Mouse (Mus musculus) hindbrain, embryonic 13.5 days (tissue): ENCODE results near the gene Glis3. TPM values are rescaled to one million over a fixed set of nuclear protein-coding genes. Genes with fewer than 3 reads are reported as not detected.

Experiments
- ATAC-seq: fragments of 200-750 bp; cut with Nextera tagmentation; 2 replicates; pipeline ENCODE4 v1.8.0; 2017; ENCODE audit warnings: moderate TSS enrichment; ENCODE audit not compliant: low FRiP score
- H3K27ac ChIP-seq: fragments of 300-500 bp; sonication (generic); 2 replicates; pipeline ENCODE4 v1.5.1; 2015; ENCODE audit warnings: inconsistent platforms, mild to moderate bottlenecking, moderate library complexity
- H3K27me3 ChIP-seq: fragments of 300-500 bp; sonication (generic); 2 replicates; pipeline ENCODE4 v1.6.1; 2015; ENCODE audit warnings: mild to moderate bottlenecking, inconsistent platforms
- H3K36me3 ChIP-seq: fragments of 300-500 bp; sonication (generic); 2 replicates; pipeline ENCODE4 v1.6.1; 2015; ENCODE audit warnings: mild to moderate bottlenecking, inconsistent platforms
- H3K4me1 ChIP-seq: fragments of 300-500 bp; sonication (generic); replicated peaks from 2 replicates; pipeline ENCODE4 v1.6.1; 2015; ENCODE audit warnings: inconsistent platforms
- H3K4me2 ChIP-seq: fragments of 300-500 bp; sonication (generic); 2 replicates; pipeline ENCODE4 v1.6.1; 2015; ENCODE audit warnings: inconsistent platforms, mild to moderate bottlenecking, moderate library complexity
- H3K4me3 ChIP-seq: fragments of 300-500 bp; sonication (generic); 2 replicates; pipeline ENCODE4 v1.5.1; 2015; ENCODE audit warnings: mild to moderate bottlenecking, inconsistent platforms
- H3K9ac ChIP-seq: fragments of 300-500 bp; sonication (generic); 2 replicates; pipeline ENCODE4 v1.6.1; 2015; ENCODE audit warnings: mild to moderate bottlenecking, inconsistent platforms
- H3K9me3 ChIP-seq: fragments of 300-500 bp; sonication (generic); 2 replicates; pipeline ENCODE4 v1.6.1; 2016; ENCODE audit warnings: inconsistent platforms
- WGBS: fragments of 180-500 bp; shearing (Covaris S2); methylation state at CpG from one replicate; pipeline ENCODE4 v1.1.7; 2015; 5-methylcytosine and 5-hydroxymethylcytosine counted together
- polyA plus RNA-seq: library from polyadenylated mRNA; unstranded; fragments of >200 nt; fragmentation: Nextera tagmentation; extraction: Ambion mirVana; gene quantifications from 2 replicates; pipeline ENCODE4 v1.2.1, GENCODE M21; 2015

Glis3 gene
- polyA plus RNA-seq, 1 experiment from 2014 or later, result 3.5 TPM

- Histone ChIP-seq H3K9ac (no peak overlapping the region), H3K27me3 (no peaks in the 10 kb centered on the region), H3K4me1 (0 out of 2 replicates have a peak, but pooled peaks cover 3% of the 10 kb centered on the region), H3K27ac (no peak overlapping the region), H3K36me3 (no peaks in the 10 kb centered on the region), H3K4me3 (no peak overlapping the region), H3K9me3 (no peaks in the 10 kb centered on the region), H3K4me2 (no peak overlapping the region)
- 70% methylated on average over 6 of the region's 6 CpGs for WGBS
- no peak for ATAC-seq
Measured at GRCm38 (mm10) chr19:28520761-28521181, 159.1 kb downstream of the Glis3 start.

- 92% methylated on average over 8 of the region's 8 CpGs for WGBS
- no peak overlapping the region for H3K4me2 ChIP-seq
- H3K9ac ChIP-seq, result no peak overlapping the region
- no peaks in the 10 kb centered on the region for H3K27me3 ChIP-seq
- 0 out of 2 replicates have a peak, but pooled peaks cover 3% of the 10 kb centered on the region for H3K4me1 ChIP-seq
- H3K27ac ChIP-seq, result no peak overlapping the region
- H3K9me3 ChIP-seq, result no peaks in the 10 kb centered on the region
- ATAC-seq, result no peak
- H3K36me3 ChIP-seq, result no peaks in the 10 kb centered on the region
- H3K4me3 ChIP-seq, result no peak overlapping the region
Measured at GRCm38 (mm10) chr19:28520128-28520745, 159.6 kb downstream of the Glis3 start.

GRCm38 (mm10) chr19:28519296-28519695, 160.6 kb downstream of the Glis3 start:
- no peaks in the 10 kb centered on the region for H3K9me3 ChIP-seq
- H3K4me1 ChIP-seq, result 0 out of 2 replicates have a peak, but pooled peaks cover 3% of the 10 kb centered on the region
- no peak overlapping the region for H3K27ac ChIP-seq
- WGBS, result 89% methylated on average over 3 of the region's 3 CpGs
- no peak overlapping the region for H3K9ac ChIP-seq
- H3K4me3 ChIP-seq, result no peak overlapping the region
- no peak for ATAC-seq
- no peak overlapping the region for H3K4me2 ChIP-seq
- no peaks in the 10 kb centered on the region for H3K27me3 ChIP-seq
- no peaks in the 10 kb centered on the region for H3K36me3 ChIP-seq

- no peak for ATAC-seq
- no peaks in the 10 kb centered on the region for H3K36me3 ChIP-seq
- H3K27ac ChIP-seq, result no peak overlapping the region
- no peaks in the 10 kb centered on the region for H3K9me3 ChIP-seq
- 0 out of 2 replicates have a peak, but pooled peaks cover 3% of the 10 kb centered on the region for H3K4me1 ChIP-seq
- no peak overlapping the region for H3K4me3 ChIP-seq
- H3K27me3 ChIP-seq, result no peaks in the 10 kb centered on the region
- no peak overlapping the region for H3K4me2 ChIP-seq
- 89% methylated on average over 6 of the region's 6 CpGs for WGBS
- no peak overlapping the region for H3K9ac ChIP-seq
Measured at GRCm38 (mm10) chr19:28518846-28519245, 161.0 kb downstream of the Glis3 start.

GRCm38 (mm10) chr19:28518266-28518665, 161.6 kb downstream of the Glis3 start:
- Histone ChIP-seq H3K9me3 (no peaks in the 10 kb centered on the region), H3K4me2 (no peak overlapping the region), H3K9ac (no peak overlapping the region), H3K4me3 (no peak overlapping the region), H3K27me3 (no peaks in the 10 kb centered on the region), H3K36me3 (no peaks in the 10 kb centered on the region), H3K4me1 (0 out of 2 replicates have a peak, but pooled peaks cover 3% of the 10 kb centered on the region), H3K27ac (no peak overlapping the region)
- no peak for ATAC-seq
- WGBS, result 83% methylated on average over 5 of the region's 5 CpGs

GRCm38 (mm10) chr19:28517464-28518080, 162.3 kb downstream of the Glis3 start:
- no peak overlapping the region for H3K9ac ChIP-seq
- no peaks in the 10 kb centered on the region for H3K36me3 ChIP-seq
- H3K9me3 ChIP-seq, result no peaks in the 10 kb centered on the region
- H3K4me3 ChIP-seq, result no peak overlapping the region
- no peaks in the 10 kb centered on the region for H3K27me3 ChIP-seq
- H3K4me1 ChIP-seq, result 0 out of 2 replicates have a peak, but pooled peaks cover 3% of the 10 kb centered on the region
- no peak overlapping the region for H3K27ac ChIP-seq
- whole genome bisulfite sequencing, result 51% methylated on average over 9 of the region's 9 CpGs
- no peak for ATAC-seq
- no peak overlapping the region for H3K4me2 ChIP-seq

GRCm38 (mm10) chr19:28516487-28516886, 163.4 kb downstream of the Glis3 start:
- ATAC-seq, result no peak
- Histone ChIP-seq H3K4me1 (0 out of 2 replicates have a peak, but pooled peaks cover 3% of the 10 kb centered on the region), H3K9me3 (no peaks in the 10 kb centered on the region), H3K4me3 (no peak overlapping the region), H3K9ac (no peak overlapping the region), H3K36me3 (no peaks in the 10 kb centered on the region), H3K27me3 (no peaks in the 10 kb centered on the region), H3K4me2 (no peak overlapping the region), H3K27ac (no peak overlapping the region)
- 52% methylated on average over 6 of the region's 6 CpGs for WGBS

GRCm38 (mm10) chr19:28512475-28512874, 167.4 kb downstream of the Glis3 start:
- Histone ChIP-seq H3K4me1 (0 out of 2 replicates have a peak, but pooled peaks cover 1% of the 10 kb centered on the region), H3K4me3 (no peak overlapping the region), H3K27ac (no peak overlapping the region), H3K4me2 (no peak overlapping the region), H3K27me3 (no peaks in the 10 kb centered on the region), H3K9me3 (no peaks in the 10 kb centered on the region), H3K9ac (no peak overlapping the region), H3K36me3 (no peaks in the 10 kb centered on the region)
- 85% methylated on average over 11 of the region's 11 CpGs for WGBS
- no peak for ATAC-seq

GRCm38 (mm10) chr19:28511910-28512309, 168.0 kb downstream of the Glis3 start:
- no peak for ATAC-seq
- Histone ChIP-seq H3K4me3 (no peak overlapping the region), H3K4me2 (no peak overlapping the region), H3K4me1 (no peaks in the 10 kb centered on the region), H3K9ac (no peak overlapping the region), H3K36me3 (no peaks in the 10 kb centered on the region), H3K27me3 (no peaks in the 10 kb centered on the region), H3K27ac (no peak overlapping the region), H3K9me3 (no peaks in the 10 kb centered on the region)
- 90% methylated on average over 1 of the region's 1 CpGs for WGBS

- Histone ChIP-seq H3K4me3 (no peak overlapping the region), H3K9me3 (no peaks in the 10 kb centered on the region), H3K4me2 (no peak overlapping the region), H3K27ac (no peak overlapping the region), H3K36me3 (no peaks in the 10 kb centered on the region), H3K27me3 (no peaks in the 10 kb centered on the region), H3K4me1 (no peaks in the 10 kb centered on the region), H3K9ac (no peak overlapping the region)
- ATAC-seq, result no peak
- 58% methylated on average over 6 of the region's 6 CpGs for WGBS
Measured at GRCm38 (mm10) chr19:28505376-28505775, 174.5 kb downstream of the Glis3 start.

GRCm38 (mm10) chr19:28503011-28503410, 176.9 kb downstream of the Glis3 start:
- 74% methylated on average over 12 of the region's 12 CpGs for WGBS
- no peak for ATAC-seq
- H3K27ac ChIP-seq, result no peak overlapping the region
- no peaks in the 10 kb centered on the region for H3K9me3 ChIP-seq
- no peaks in the 10 kb centered on the region for H3K4me1 ChIP-seq
- H3K4me2 ChIP-seq, result no peak overlapping the region
- no peak overlapping the region for H3K9ac ChIP-seq
- H3K27me3 ChIP-seq, result no peaks in the 10 kb centered on the region
- H3K36me3 ChIP-seq, result no peaks in the 10 kb centered on the region
- H3K4me3 ChIP-seq, result no peak overlapping the region

GRCm38 (mm10) chr19:28500975-28501374, 178.9 kb downstream of the Glis3 start:
- Histone ChIP-seq H3K4me3 (no peak overlapping the region), H3K9me3 (no peaks in the 10 kb centered on the region), H3K4me1 (0 out of 2 replicates have a peak, but pooled peaks cover 4% of the 10 kb centered on the region), H3K27ac (no peak overlapping the region), H3K9ac (no peak overlapping the region), H3K27me3 (no peaks in the 10 kb centered on the region), H3K36me3 (no peaks in the 10 kb centered on the region), H3K4me2 (no peak overlapping the region)
- no peak for ATAC-seq
- WGBS, result 65% methylated on average over 9 of the region's 9 CpGs

- Histone ChIP-seq H3K4me2 (no peak overlapping the region), H3K36me3 (no peaks in the 10 kb centered on the region), H3K9me3 (no peaks in the 10 kb centered on the region), H3K27ac (no peak overlapping the region), H3K27me3 (no peaks in the 10 kb centered on the region), H3K4me3 (no peak overlapping the region), H3K4me1 (0 out of 2 replicates have a peak, but pooled peaks cover 4% of the 10 kb centered on the region), H3K9ac (no peak overlapping the region)
- 91% methylated on average over 14 of the region's 14 CpGs for WGBS
- ATAC-seq, result no peak
Measured at GRCm38 (mm10) chr19:28500505-28500904, 179.4 kb downstream of the Glis3 start.
